In genomic region chr1:40352158-40352903, GRCm38 (mm10) we compare ENCODE assay signal across 22 mouse cellular contexts. TPM values are rescaled to one million over a fixed set of nuclear protein-coding genes. Genes with fewer than 3 reads are reported as not detected.
DNase-seq lines count a peak whose midpoint lies in the region; ATAC-seq and TF ChIP-seq lines count a peak whose summit lies in the region.
"Had no signal": no experiment of that assay in that cellular context is flagged by ENCODE, and none has a peak within 500 bp of the region (broad histone marks: within the 10 kb centered on the region; RNA-seq: fewer than 3 reads in every experiment).

No protein-coding gene starts in this region.

- no peaks in the 10 kb centered on the region for H3K36me3 ChIP-seq in limb, embryonic 11.5 days (ENCODE audit: control insufficient read depth, insufficient read depth, low read length)
- H3K36me3 ChIP-seq in limb, embryonic 10.5 days = no peaks in the 10 kb centered on the region
- no peaks in the 10 kb centered on the region for H3K36me3 ChIP-seq in liver, embryonic 14.5 days (replicated peaks; ENCODE audit: control insufficient read depth, insufficient read depth, low read depth)
- H3K36me3 ChIP-seq in intestine, embryonic 16.5 days (ENCODE audit: control insufficient read depth, insufficient read depth, low read length) = no peaks in the 10 kb centered on the region
- H3K36me3 ChIP-seq: forebrain, embryonic 12.5 days; hindbrain, embryonic 10.5 days; intestine, embryonic 15.5 days; midbrain, embryonic 13.5 days had no signal

- TF ChIP-seq CTCF in liver, embryonic 14.5 days (IDR thresholded peaks at IDR 0.05; ENCODE audit: low read depth) = no peak
- TF ChIP-seq CTCF in lung, adult 2 months (IDR thresholded peaks at IDR 0.05; ENCODE audit: insufficient read depth, low read length) = no peak

- H3K27ac ChIP-seq in limb, embryonic 11.5 days (replicated peaks; ENCODE audit: low read depth, low read length) = no peak overlapping the region
- no peak overlapping the region for H3K27ac ChIP-seq in limb, embryonic 10.5 days
- H3K27ac ChIP-seq in liver, embryonic 14.5 days = no peak overlapping the region
- H3K27ac ChIP-seq in intestine, embryonic 16.5 days (ENCODE audit: low read length) = no peak overlapping the region
- H3K27ac ChIP-seq: forebrain, embryonic 12.5 days; gastrocnemius, adult 2 months; hindbrain, embryonic 10.5 days; intestine, embryonic 15.5 days; midbrain, embryonic 13.5 days had no signal

- peak; percentile 63 for TF ChIP-seq EP300 in liver, embryonic 14.5 days (IDR thresholded peaks at IDR 0.05; ENCODE audit: low read depth)

- 82% methylated on average over 4 of the region's 4 CpGs for WGBS in limb, embryonic 11.5 days
- 84% methylated on average over 4 of the region's 4 CpGs for WGBS in limb, embryonic 10.5 days
- 17% methylated on average over 4 of the region's 4 CpGs for WGBS in liver, embryonic 14.5 days (ENCODE audit: insufficient replicate concordance)
- 71% methylated on average over 4 of the region's 4 CpGs for WGBS in intestine, embryonic 16.5 days
- 85% methylated on average over 4 of the region's 4 CpGs for WGBS in lung, adult 2 months

- no peak overlapping the region for H3K4me2 ChIP-seq in limb, embryonic 11.5 days (ENCODE audit: low read depth, severe bottlenecking)
- H3K4me2 ChIP-seq in liver, embryonic 14.5 days (ENCODE audit: low read depth) = no peak overlapping the region
- H3K4me2 ChIP-seq in intestine, embryonic 16.5 days (ENCODE audit: low read depth, low read length) = no peak overlapping the region
- H3K4me2 ChIP-seq: forebrain, embryonic 12.5 days; heart, embryonic 11.5 days; intestine, embryonic 15.5 days; midbrain, embryonic 13.5 days had no signal

- no peak overlapping the region for H3K9ac ChIP-seq in limb, embryonic 11.5 days (ENCODE audit: low read length)
- no peak overlapping the region for H3K9ac ChIP-seq in liver, embryonic 14.5 days (replicated peaks)
- no peak overlapping the region for H3K9ac ChIP-seq in intestine, embryonic 16.5 days (ENCODE audit: low read depth, low read length)
- H3K9ac ChIP-seq: forebrain, embryonic 12.5 days; intestine, embryonic 15.5 days; midbrain, embryonic 13.5 days had no signal

- no peaks in the 10 kb centered on the region for H3K27me3 ChIP-seq in limb, embryonic 11.5 days (ENCODE audit: control insufficient read depth, insufficient read depth, low read length)
- 0 out of 2 replicates have a peak, but pooled peaks cover 6% of the 10 kb centered on the region for H3K27me3 ChIP-seq in limb, embryonic 10.5 days (ENCODE audit: low read depth, poor library complexity, severe bottlenecking)
- no peaks in the 10 kb centered on the region for H3K27me3 ChIP-seq in liver, embryonic 14.5 days (ENCODE audit: control insufficient read depth, insufficient read depth, low read length)
- H3K27me3 ChIP-seq in intestine, embryonic 16.5 days (replicated peaks; ENCODE audit: control insufficient read depth, insufficient read depth, low read length) = no peaks in the 10 kb centered on the region
- H3K27me3 ChIP-seq: forebrain, embryonic 12.5 days; intestine, embryonic 15.5 days; midbrain, embryonic 13.5 days had no signal

- ATAC-seq in limb, embryonic 11.5 days (ENCODE audit: insufficient number of reproducible peaks, low FRiP score, low TSS enrichment, low read depth) = no peak
- peak; percentile 46 for ATAC-seq in erythroid progenitor cell, adult 5-6 weeks (replicated peaks; ENCODE audit: low FRiP score, poor library complexity, severe bottlenecking)
- ATAC-seq in liver, embryonic 14.5 days (ENCODE audit: insufficient read depth) = peak; percentile 82
- ATAC-seq in intestine, embryonic 16.5 days = no peak
- ATAC-seq: hindbrain, embryonic 16.5 days; intestine, embryonic 15.5 days; midbrain, embryonic 13.5 days had no signal

- peak; percentile 15 for DNase-seq in limb, embryonic 11.5 days (ENCODE audit: low spot score)
- DNase-seq in limb, embryonic 10.5 days (ENCODE audit: low spot score) = no peak
- peak in 2 of 3 experiments; percentile 35 to 40 for DNase-seq in liver, embryonic 14.5 days (ENCODE audit: low read depth in 3 of 3, low spot score in 3 of 3)
- no peak for DNase-seq in frontal cortex, postnatal 10 days (ENCODE audit: low spot score in 2 of 2)
- DNase-seq in embryo, embryonic 10 days (ENCODE audit: low spot score) = no peak
- DNase-seq in lung, adult 2 months = no peak
- DNase-seq: adrenal gland, postnatal 14 days; cerebellum, adult 8-10 months; gastrocnemius, adult 2 months; kidney, postnatal 14 days; lung, adult 18-20 months; lung, postnatal 14 days; right cerebral cortex, postnatal 25 days; thymus, postnatal 25 days had no signal

- TF ChIP-seq POLR2A in lung, adult 2 months (IDR thresholded peaks at IDR 0.05; ENCODE audit: borderline replicate concordance, extremely low read depth, low read depth, low read length) = no peak

- H3K4me1 ChIP-seq in limb, embryonic 11.5 days (ENCODE audit: control insufficient read depth, insufficient read depth, low read length) = peaks cover 8% of the 10 kb centered on the region
- H3K4me1 ChIP-seq in limb, embryonic 10.5 days = peaks cover 17% of the 10 kb centered on the region
- peaks cover 4 to 13% of the 10 kb centered on the region in 2 experiments; a peak in 3 of 4 replicates for H3K4me1 ChIP-seq in liver, embryonic 14.5 days (replicated peaks; ENCODE audit: control insufficient read depth in 2 of 2, insufficient read depth in 2 of 2, low read length in 1 of 2)
- no peaks in the 10 kb centered on the region for H3K4me1 ChIP-seq in intestine, embryonic 16.5 days (ENCODE audit: control insufficient read depth, insufficient read depth, low read length)
- H3K4me1 ChIP-seq in lung, adult 2 months (ENCODE audit: control insufficient read depth, insufficient read depth, low read length) = no peaks in the 10 kb centered on the region; the same call in 1 of the 2 replicates
- H3K4me1 ChIP-seq: forebrain, embryonic 12.5 days; hindbrain, embryonic 10.5 days; intestine, embryonic 15.5 days; midbrain, embryonic 13.5 days had no signal

- no peaks in the 10 kb centered on the region for H3K9me3 ChIP-seq in limb, embryonic 11.5 days (ENCODE audit: control insufficient read depth, low read length)
- H3K9me3 ChIP-seq in limb, embryonic 10.5 days (replicated peaks) = no peaks in the 10 kb centered on the region
- no peaks in the 10 kb centered on the region for H3K9me3 ChIP-seq in liver, embryonic 14.5 days (ENCODE audit: control insufficient read depth, low read length)
- H3K9me3 ChIP-seq in intestine, embryonic 16.5 days (ENCODE audit: control insufficient read depth, low read length) = no peaks in the 10 kb centered on the region
- H3K9me3 ChIP-seq: forebrain, embryonic 12.5 days; hindbrain, embryonic 10.5 days; intestine, embryonic 15.5 days; midbrain, embryonic 13.5 days had no signal

- no peak overlapping the region for H3K4me3 ChIP-seq in limb, embryonic 11.5 days (ENCODE audit: low read depth, low read length)
- no peak overlapping the region for H3K4me3 ChIP-seq in limb, embryonic 10.5 days
- no peak overlapping the region for H3K4me3 ChIP-seq in liver, embryonic 14.5 days (ENCODE audit: insufficient read depth in 1 of 2, low read depth in 2 of 2, low read length in 2 of 2)
- no peak overlapping the region for H3K4me3 ChIP-seq in intestine, embryonic 16.5 days (ENCODE audit: low read length)
- H3K4me3 ChIP-seq in lung, adult 2 months (replicated peaks; ENCODE audit: extremely low read depth, low read depth, low read length) = no peak overlapping the region
- H3K4me3 ChIP-seq: forebrain, embryonic 12.5 days; gastrocnemius, adult 2 months; hindbrain, embryonic 10.5 days; intestine, embryonic 15.5 days; midbrain, embryonic 13.5 days had no signal

RNA-seq across cellular contexts. Expression of gene Il1rl2, which starts 27.9 kb away (rescaled TPM):
- polyA plus RNA-seq in limb, embryonic 11.5 days (2014; fragmentation: Nextera tagmentation; extraction: Ambion mirVana) = 0.88 and 1.1 TPM in 2 replicates
- polyA plus RNA-seq in limb, embryonic 10.5 days (2016; fragmentation: Nextera tagmentation; extraction: Ambion mirVana) = 1.3 and 1.5 TPM in 2 replicates
- 2.5 and 3.4 TPM in 2 replicates for total RNA-seq in erythroid progenitor cell, adult 5-6 weeks (2015; ENCODE audit: low replicate concordance)
- total RNA-seq in erythroid progenitor cell, adult 5-6 weeks (2017; ENCODE audit: low replicate concordance) = 2.8 TPM in 1 of 2 replicates, not detected in the other
- 0.80 and 0.91 TPM in 2 replicates for polyA plus RNA-seq in liver, embryonic 14.5 days (2012; rRNA removed)
- 0.52 and 0.91 TPM in 2 replicates for polyA plus RNA-seq in liver, embryonic 14.5 days (2014; fragmentation: Nextera tagmentation; extraction: Ambion mirVana)
- 4.4 and 5.2 TPM in 2 replicates for polyA plus RNA-seq in intestine, embryonic 16.5 days (2015; fragmentation: Nextera tagmentation; extraction: Ambion mirVana)
- 4.4 and 8.4 TPM in 2 replicates for polyA plus RNA-seq in lung, adult 2 months (2012; rRNA removed)

Comparison
In these comparisons a context has a peak if more than half of its experiments do, and no peak if none do; other contexts are left out.
1. DNase-seq: peak in limb, embryonic 11.5 days (single experiment) and liver, embryonic 14.5 days (2 of 3); none in limb, embryonic 10.5 days (single experiment), frontal cortex, postnatal 10 days (0 of 2), embryo, embryonic 10 days (single experiment) and lung, adult 2 months (single experiment).
2. ATAC-seq: peak in erythroid progenitor cell, adult 5-6 weeks (single experiment) and liver, embryonic 14.5 days (single experiment); none in limb, embryonic 11.5 days (single experiment) and intestine, embryonic 16.5 days (single experiment).